Mouse (Mus musculus) ES-Bruce4 (cell line): ENCODE results near the gene Hoxc11.

Experiments used
- CTCF ChIP-seq: IDR thresholded peaks from one replicate; pipeline ENCODE4 v1.8.1; 2011; ENCODE audit warnings: low read depth, low read length
- POLR2A ChIP-seq: IDR thresholded peaks from one replicate; pipeline ENCODE4 v1.8.1; 2011; ENCODE audit warnings: low read length; ENCODE audit not compliant: insufficient read depth

- TF ChIP-seq CTCF = no peak
- TF ChIP-seq POLR2A = no peak
These were observed 9.0 kb downstream of the Hoxc11 start for GRCm38 (mm10) chr15:102963259-102963658.
